Mouse (Mus musculus): Measurements from ENCODE around the gene Tut7.

- TF ChIP-seq POLR2AphosphoS2 (IDR thresholded peaks at IDR 0.05; ENCODE audit: insufficient read length, low read depth) = no peak
- no peak for TF ChIP-seq MYOG (IDR thresholded peaks at IDR 0.05; ENCODE audit: control insufficient read depth in 1 of 3, insufficient read depth in 1 of 3, insufficient read length in 2 of 3, low read depth in 2 of 3)
- TF ChIP-seq POLR2A (IDR thresholded peaks at IDR 0.05; ENCODE audit: insufficient read length, low read depth) = no peak
- no peak for TF ChIP-seq SRF (IDR thresholded peaks at IDR 0.05; ENCODE audit: control insufficient read depth, insufficient read length, low read depth)
- no peak for TF ChIP-seq E2F4 (IDR thresholded peaks at IDR 0.05; ENCODE audit: insufficient read depth)
- no peak for TF ChIP-seq MAX (IDR thresholded peaks at IDR 0.05; ENCODE audit: low read depth)
- TF ChIP-seq USF1 (IDR thresholded peaks at IDR 0.05; ENCODE audit: low read depth) = no peak
- TF ChIP-seq TCF3 (IDR thresholded peaks at IDR 0.05; ENCODE audit: insufficient read length, low read depth) = no peak
- TF ChIP-seq TCF12 (IDR thresholded peaks at IDR 0.05; ENCODE audit: insufficient read depth, poor library complexity, severe bottlenecking) = no peak
- no peak for TF ChIP-seq MYOD1 (IDR thresholded peaks at IDR 0.05; ENCODE audit: control insufficient read depth in 1 of 3, insufficient read length in 2 of 3, low read depth in 2 of 3)
Measured at GRCm38 (mm10) chr13:59839356-59839755, 16.4 kb upstream of the Tut7 start.

All from myocyte (in vitro differentiated cells).